In genomic region chr14:46005307-46005706, GRCm38 (mm10) we compare ENCODE assay signal across 27 mouse cellular contexts.
DNase-seq lines count a peak whose midpoint lies in the region; ATAC-seq lines count a peak whose summit lies in the region.
"Had no signal": no experiment of that assay in that cellular context is flagged by ENCODE, and none has a peak within 500 bp of the region (broad histone marks: within the 10 kb centered on the region; RNA-seq: fewer than 3 reads in every experiment).

No protein-coding gene starts in this region.

- H3K4me2 ChIP-seq in limb, embryonic 11.5 days (ENCODE audit: low read depth, severe bottlenecking): no peak overlapping the region
- H3K4me2 ChIP-seq: embryonic facial prominence, embryonic 13.5 days; embryonic facial prominence, embryonic 15.5 days; forebrain, embryonic 12.5 days had no signal

- H3K4me3 ChIP-seq in limb, embryonic 11.5 days (ENCODE audit: low read depth, low read length): no peak overlapping the region
- H3K4me3 ChIP-seq in limb, embryonic 10.5 days: no peak overlapping the region
- H3K4me3 ChIP-seq: embryonic facial prominence, embryonic 13.5 days; embryonic facial prominence, embryonic 15.5 days; erythroblast, embryonic 14.5 days; forebrain, embryonic 10.5 days; forebrain, embryonic 12.5 days had no signal

- H3K27me3 ChIP-seq in limb, embryonic 11.5 days (ENCODE audit: control insufficient read depth, insufficient read depth, low read length): no peaks in the 10 kb centered on the region
- H3K27me3 ChIP-seq in limb, embryonic 10.5 days (ENCODE audit: low read depth, poor library complexity, severe bottlenecking): 0 out of 2 replicates have a peak, but pooled peaks cover 4% of the 10 kb centered on the region
- H3K27me3 ChIP-seq: CH12.LX; embryonic facial prominence, embryonic 13.5 days; embryonic facial prominence, embryonic 15.5 days; forebrain, embryonic 12.5 days; Patski had no signal

- 6% methylated on average over 4 of the region's 4 CpGs for WGBS in limb, embryonic 11.5 days
- 14% methylated on average over 4 of the region's 4 CpGs for WGBS in limb, embryonic 10.5 days

- no peaks in the 10 kb centered on the region for H3K9me3 ChIP-seq in limb, embryonic 11.5 days (ENCODE audit: control insufficient read depth, low read length)
- H3K9me3 ChIP-seq in limb, embryonic 10.5 days (replicated peaks): no peaks in the 10 kb centered on the region
- H3K9me3 ChIP-seq: embryonic facial prominence, embryonic 13.5 days; embryonic facial prominence, embryonic 15.5 days; forebrain, embryonic 10.5 days; forebrain, embryonic 12.5 days; G1E had no signal

- no peak overlapping the region for H3K9ac ChIP-seq in limb, embryonic 11.5 days (ENCODE audit: low read length)
- H3K9ac ChIP-seq: embryonic facial prominence, embryonic 13.5 days; embryonic facial prominence, embryonic 15.5 days; forebrain, embryonic 12.5 days had no signal

- peak; percentile 60 for DNase-seq in embryo, embryonic 10 days (ENCODE audit: low spot score)
- no peak for DNase-seq in embryo, embryonic 9.5 days (ENCODE audit: extremely low spot score)
- DNase-seq in limb, embryonic 11.5 days (ENCODE audit: low spot score): peak; percentile 21
- DNase-seq in limb, embryonic 10.5 days (ENCODE audit: low spot score): no peak
- peak; percentile 53 for DNase-seq in embryo, embryonic 10.5 days (ENCODE audit: low spot score)
- DNase-seq in cerebellum, adult 11 months: no peak
- DNase-seq: adrenal gland, adult 8-10 months; adrenal gland, postnatal 14 days; adrenal gland, postnatal 36 days; B cell, adult 2 months; cerebellum, adult 18-20 months; cerebellum, adult 8-10 months; cerebellum, adult 9-11 months; cerebellum, postnatal 14 days; cerebellum, postnatal 36 days had no signal

- ATAC-seq in limb, embryonic 11.5 days (ENCODE audit: insufficient number of reproducible peaks, low FRiP score, low TSS enrichment, low read depth): no peak
- ATAC-seq: activated CD4-positive, CD25-positive, alpha-beta regulatory T cell, adult 4 months; CD4-positive, CD25-positive, alpha-beta regulatory T cell, adult 4 months; forebrain, embryonic 14.5 days; forebrain, embryonic 16.5 days; Patski had no signal

- H3K4me1 ChIP-seq in limb, embryonic 11.5 days (ENCODE audit: control insufficient read depth, insufficient read depth, low read length): no peaks in the 10 kb centered on the region
- H3K4me1 ChIP-seq in limb, embryonic 10.5 days: peaks cover 25% of the 10 kb centered on the region
- H3K4me1 ChIP-seq: embryonic facial prominence, embryonic 15.5 days; forebrain, embryonic 12.5 days had no signal

- no peak overlapping the region for H3K27ac ChIP-seq in limb, embryonic 11.5 days (replicated peaks; ENCODE audit: low read depth, low read length)
- no peak overlapping the region for H3K27ac ChIP-seq in limb, embryonic 10.5 days
- H3K27ac ChIP-seq: embryonic facial prominence, embryonic 13.5 days; embryonic facial prominence, embryonic 15.5 days; forebrain, embryonic 10.5 days; forebrain, embryonic 12.5 days had no signal

- no peaks in the 10 kb centered on the region for H3K36me3 ChIP-seq in limb, embryonic 11.5 days (ENCODE audit: control insufficient read depth, insufficient read depth, low read length)
- no peaks in the 10 kb centered on the region for H3K36me3 ChIP-seq in limb, embryonic 10.5 days
- H3K36me3 ChIP-seq: embryonic facial prominence, embryonic 13.5 days; embryonic facial prominence, embryonic 15.5 days; forebrain, embryonic 10.5 days; forebrain, embryonic 12.5 days; G1E had no signal

Comparison
In these comparisons a context has a peak if more than half of its experiments do, and no peak if none do; other contexts are left out.
1. DNase-seq: peak in embryo, embryonic 10 days (single experiment), limb, embryonic 11.5 days (single experiment) and embryo, embryonic 10.5 days (single experiment); none in embryo, embryonic 9.5 days (single experiment), limb, embryonic 10.5 days (single experiment) and cerebellum, adult 11 months (single experiment).